Comparison of ENCODE assay signal across 8 mouse cellular contexts in genomic region chr11:100391081-100391883, GRCm38 (mm10). TPM values are rescaled to one million over a fixed set of nuclear protein-coding genes. Genes with fewer than 3 reads are reported as not detected.
DNase-seq lines count a peak whose midpoint lies in the region; ATAC-seq and TF ChIP-seq lines count a peak whose summit lies in the region.

No protein-coding gene starts in this region.

- no peak overlapping the region for H3K4me2 ChIP-seq in intestine, embryonic 14.5 days (ENCODE audit: low read length)
- no peak overlapping the region for H3K4me2 ChIP-seq in liver, embryonic 14.5 days (ENCODE audit: low read depth)

- peak overlapping the region; percentile 19; the same call in 1 of the 2 replicates for H3K27ac ChIP-seq in intestine, embryonic 14.5 days (ENCODE audit: low read depth)
- H3K27ac ChIP-seq in liver, embryonic 14.5 days = no peak overlapping the region

- H3K4me3 ChIP-seq in intestine, embryonic 14.5 days (ENCODE audit: low read depth, low read length) = no peak overlapping the region
- no peak overlapping the region for H3K4me3 ChIP-seq in liver, embryonic 14.5 days (ENCODE audit: insufficient read depth in 1 of 2, low read depth in 2 of 2, low read length in 2 of 2)

- H3K36me3 ChIP-seq in intestine, embryonic 14.5 days (ENCODE audit: control insufficient read depth, insufficient read depth, low read length) = no peaks in the 10 kb centered on the region
- no peaks in the 10 kb centered on the region for H3K36me3 ChIP-seq in liver, embryonic 14.5 days (replicated peaks; ENCODE audit: control insufficient read depth, insufficient read depth, low read depth)

- no peak for TF ChIP-seq CTCF in liver, embryonic 14.5 days (IDR thresholded peaks at IDR 0.05; ENCODE audit: low read depth)

- H3K4me1 ChIP-seq in intestine, embryonic 14.5 days (replicated peaks; ENCODE audit: control insufficient read depth, insufficient read depth, low read length) = peaks cover 69% of the 10 kb centered on the region
- H3K4me1 ChIP-seq in liver, embryonic 14.5 days (replicated peaks; ENCODE audit: control insufficient read depth in 2 of 2, insufficient read depth in 2 of 2, low read length in 1 of 2) = peaks cover 0 to 24% of the 10 kb centered on the region in 2 experiments; a peak in 2 of 4 replicates

- H3K9me3 ChIP-seq in intestine, embryonic 14.5 days (ENCODE audit: control insufficient read depth, low read length) = no peaks in the 10 kb centered on the region
- H3K9me3 ChIP-seq in liver, embryonic 14.5 days (ENCODE audit: control insufficient read depth, low read length) = no peaks in the 10 kb centered on the region

- no peak overlapping the region for H3K9ac ChIP-seq in intestine, embryonic 14.5 days (ENCODE audit: low read length)
- H3K9ac ChIP-seq in liver, embryonic 14.5 days (replicated peaks) = no peak overlapping the region

- DNase-seq in 3134 (ENCODE audit: extremely low read depth, insufficient read length, low spot score) = peak; percentile 38
- peak; percentile 81 for DNase-seq in Muller cell, postnatal 12 days (ENCODE audit: inconsistent ontology term)
- DNase-seq in gastrocnemius, postnatal 4 days (ENCODE audit: low spot score in 2 of 2) = peak; percentile 57 to 79
- no peak for DNase-seq in intestine, embryonic 14.5 days (ENCODE audit: low spot score)
- DNase-seq in liver, embryonic 14.5 days (ENCODE audit: low read depth in 3 of 3, low spot score in 3 of 3) = no peak
- peak; percentile 55 for DNase-seq in ovary, postnatal 36 days (ENCODE audit: low spot score)
- DNase-seq in layer of hippocampus, postnatal 10 days (ENCODE audit: low spot score in 2 of 2) = no peak
- no peak for DNase-seq in embryo, embryonic 9.5 days (ENCODE audit: extremely low spot score)

- H3K27me3 ChIP-seq in intestine, embryonic 14.5 days (replicated peaks; ENCODE audit: control insufficient read depth, insufficient read depth, low read length) = no peaks in the 10 kb centered on the region
- peaks cover 13% of the 10 kb centered on the region for H3K27me3 ChIP-seq in liver, embryonic 14.5 days (ENCODE audit: control insufficient read depth, insufficient read depth, low read length)

- TF ChIP-seq EP300 in liver, embryonic 14.5 days (IDR thresholded peaks at IDR 0.05; ENCODE audit: low read depth) = no peak

- WGBS in intestine, embryonic 14.5 days = 42% methylated on average over 9 of the region's 9 CpGs
- 62% methylated on average over 9 of the region's 9 CpGs for WGBS in liver, embryonic 14.5 days (ENCODE audit: insufficient replicate concordance)

- no peak for ATAC-seq in intestine, embryonic 14.5 days (replicated peaks; ENCODE audit: low FRiP score, low TSS enrichment, low read depth)
- ATAC-seq in liver, embryonic 14.5 days (ENCODE audit: insufficient read depth) = peak; percentile 54; the same call in 1 of the 2 replicates

RNA-seq across cellular contexts. Expression of gene Jup, which starts 6.3 kb away (rescaled TPM):
- total RNA-seq in gastrocnemius, postnatal 4 days (2021) = 10 to 100 TPM; 80.4 to 91.4 TPM
- polyA plus RNA-seq in intestine, embryonic 14.5 days (2014; fragmentation: Nextera tagmentation; extraction: Ambion mirVana) = 93.4 and 106 TPM in 2 replicates
- 8.5 and 10.5 TPM in 2 replicates for polyA plus RNA-seq in liver, embryonic 14.5 days (2012; rRNA removed)
- 8.6 and 9.6 TPM in 2 replicates for polyA plus RNA-seq in liver, embryonic 14.5 days (2014; fragmentation: Nextera tagmentation; extraction: Ambion mirVana)
- total RNA-seq in layer of hippocampus, postnatal 10 days (2021) = 10 to 100 TPM; 46.2 to 51.1 TPM

RNA-seq across cellular contexts. Expression of gene P3h4, which starts 23.4 kb away (rescaled TPM):
- 10 to 100 TPM; 27.4 to 29.4 TPM for total RNA-seq in gastrocnemius, postnatal 4 days (2021)
- polyA plus RNA-seq in intestine, embryonic 14.5 days (2014; fragmentation: Nextera tagmentation; extraction: Ambion mirVana) = 54.8 and 55.3 TPM in 2 replicates
- 2.5 and 2.8 TPM in 2 replicates for polyA plus RNA-seq in liver, embryonic 14.5 days (2012; rRNA removed)
- 2.8 and 3.9 TPM in 2 replicates for polyA plus RNA-seq in liver, embryonic 14.5 days (2014; fragmentation: Nextera tagmentation; extraction: Ambion mirVana)
- total RNA-seq in layer of hippocampus, postnatal 10 days (2021) = 1 to 10 TPM; 8.9 TPM

RNA-seq across cellular contexts. Expression of gene Fkbp10, which starts 24.2 kb away (rescaled TPM):
- 10 to 100 TPM; 86.4 TPM for total RNA-seq in gastrocnemius, postnatal 4 days (2021)
- polyA plus RNA-seq in intestine, embryonic 14.5 days (2014; fragmentation: Nextera tagmentation; extraction: Ambion mirVana) = 86.2 and 89.7 TPM in 2 replicates
- 4.4 and 5.3 TPM in 2 replicates for polyA plus RNA-seq in liver, embryonic 14.5 days (2012; rRNA removed)
- 5.0 and 6.3 TPM in 2 replicates for polyA plus RNA-seq in liver, embryonic 14.5 days (2014; fragmentation: Nextera tagmentation; extraction: Ambion mirVana)
- total RNA-seq in layer of hippocampus, postnatal 10 days (2021) = 10 to 100 TPM; 15.1 to 15.2 TPM

RNA-seq across cellular contexts. Expression of gene Hap1, which starts 35.4 kb away (rescaled TPM):
- total RNA-seq in gastrocnemius, postnatal 4 days (2021) = 1 to 10 TPM; 1.5 to 1.7 TPM
- 10.2 and 11.1 TPM in 2 replicates for polyA plus RNA-seq in intestine, embryonic 14.5 days (2014; fragmentation: Nextera tagmentation; extraction: Ambion mirVana)
- 0.23 and 0.51 TPM in 2 replicates for polyA plus RNA-seq in liver, embryonic 14.5 days (2012; rRNA removed)
- 0.06 and 0.38 TPM in 2 replicates for polyA plus RNA-seq in liver, embryonic 14.5 days (2014; fragmentation: Nextera tagmentation; extraction: Ambion mirVana)
- 100 to 1,000 TPM; 124 to 125 TPM for total RNA-seq in layer of hippocampus, postnatal 10 days (2021)

RNA-seq across cellular contexts. Expression of gene Nt5c3b, which starts 50.3 kb away (rescaled TPM):
- total RNA-seq in gastrocnemius, postnatal 4 days (2021) = 10 to 100 TPM; 35.8 to 38.1 TPM
- polyA plus RNA-seq in intestine, embryonic 14.5 days (2014; fragmentation: Nextera tagmentation; extraction: Ambion mirVana) = 117 and 126 TPM in 2 replicates
- polyA plus RNA-seq in liver, embryonic 14.5 days (2012; rRNA removed) = 10.2 and 13.0 TPM in 2 replicates
- polyA plus RNA-seq in liver, embryonic 14.5 days (2014; fragmentation: Nextera tagmentation; extraction: Ambion mirVana) = 15.5 and 16.3 TPM in 2 replicates
- 10 to 100 TPM; 60.5 to 66.4 TPM for total RNA-seq in layer of hippocampus, postnatal 10 days (2021)

Comparison
In these comparisons a context has a peak if more than half of its experiments do, and no peak if none do; other contexts are left out.
1. DNase-seq: peak in 3134 (single experiment), Muller cell, postnatal 12 days (single experiment), gastrocnemius, postnatal 4 days (2 of 2) and ovary, postnatal 36 days (single experiment); none in intestine, embryonic 14.5 days (single experiment), liver, embryonic 14.5 days (0 of 3), layer of hippocampus, postnatal 10 days (0 of 2) and embryo, embryonic 9.5 days (single experiment).
2. RNA of gene Fkbp10, which starts 24.2 kb away (total RNA-seq): 86.4 TPM in gastrocnemius, postnatal 4 days; 15.1 to 15.2 TPM in layer of hippocampus, postnatal 10 days; every median in the first group is over 4 times any median in the second.